Mouse (Mus musculus): ENCODE results near the gene Asah2.

DNA sequence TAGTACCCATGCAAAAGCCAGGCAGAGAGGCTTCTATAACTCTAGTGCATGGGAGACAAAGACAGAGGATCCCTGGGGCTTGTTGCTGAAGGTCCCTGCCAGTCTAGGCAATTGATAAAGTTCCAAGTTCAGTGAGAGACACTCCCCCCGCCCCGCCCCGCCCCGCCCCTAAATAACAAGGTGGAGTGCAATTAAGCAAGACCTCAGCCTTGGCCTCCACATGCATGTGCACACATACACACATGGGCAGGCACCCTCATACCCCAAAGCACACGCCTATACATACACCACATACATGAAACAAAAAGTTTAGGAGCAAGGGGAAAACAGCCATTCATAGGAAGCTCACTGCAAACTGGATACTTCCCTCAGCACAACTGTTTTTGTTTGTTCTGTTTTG lies 90.0 kb downstream of the Asah2 start:
- no peak for TF ChIP-seq CTCF (IDR thresholded peaks at IDR 0.05; ENCODE audit: low read depth, low read length)
- TF ChIP-seq POLR2A (IDR thresholded peaks at IDR 0.05; ENCODE audit: insufficient read depth, low read length): no peak
